ENCODE assay signal across 22 mouse cellular contexts in genomic region chr15:77089249-77089648, GRCm38 (mm10). TPM values are rescaled to one million over a fixed set of nuclear protein-coding genes. Genes with fewer than 3 reads are reported as not detected.
DNase-seq lines count a peak whose midpoint lies in the region; ATAC-seq and TF ChIP-seq lines count a peak whose summit lies in the region.
"Had no signal": no experiment of that assay in that cellular context is flagged by ENCODE, and none has a peak within 500 bp of the region (broad histone marks: within the 10 kb centered on the region; RNA-seq: fewer than 3 reads in every experiment).

No protein-coding gene starts in this region.

- 0 out of 2 replicates have a peak overlapping the region, but pooled peaks have one; percentile 17 for H3K9ac ChIP-seq in heart, embryonic 14.5 days (ENCODE audit: low read length)
- no peak overlapping the region for H3K9ac ChIP-seq in midbrain, embryonic 14.5 days (replicated peaks; ENCODE audit: low read length)
- no peak overlapping the region for H3K9ac ChIP-seq in midbrain, postnatal 0 days (replicated peaks; ENCODE audit: low read length, poor library complexity, severe bottlenecking)
- H3K9ac ChIP-seq: forebrain, embryonic 15.5 days; limb, embryonic 13.5 days; liver, embryonic 14.5 days; lung, embryonic 15.5 days had no signal

- no peak overlapping the region for H3K27ac ChIP-seq in heart, embryonic 14.5 days (replicated peaks in 1 of 2; ENCODE audit: control insufficient read depth in 1 of 2, insufficient read depth in 1 of 2, low read depth in 2 of 2, low read length in 2 of 2)
- no peak overlapping the region for H3K27ac ChIP-seq in midbrain, embryonic 14.5 days (replicated peaks; ENCODE audit: low read depth, low read length)
- H3K27ac ChIP-seq in midbrain, postnatal 0 days (ENCODE audit: low read depth, low read length), result no peak overlapping the region
- H3K27ac ChIP-seq: forebrain, embryonic 15.5 days; limb, embryonic 13.5 days; liver, embryonic 14.5 days; lung, embryonic 15.5 days; macrophage; midbrain, embryonic 10.5 days had no signal

- TF ChIP-seq POLR2A in myocyte (IDR thresholded peaks at IDR 0.05; ENCODE audit: insufficient read length, low read depth), result peak; percentile 39

- no peaks in the 10 kb centered on the region for H3K27me3 ChIP-seq in heart, embryonic 14.5 days (ENCODE audit: control insufficient read depth, insufficient read depth, low read length)
- no peaks in the 10 kb centered on the region for H3K27me3 ChIP-seq in midbrain, embryonic 14.5 days (ENCODE audit: control insufficient read depth, insufficient read depth, low read length)
- H3K27me3 ChIP-seq in midbrain, postnatal 0 days (ENCODE audit: insufficient read depth, low read length), result no peaks in the 10 kb centered on the region
- H3K27me3 ChIP-seq in myocyte (ENCODE audit: control insufficient read depth, insufficient read depth, insufficient read length), result no peaks in the 10 kb centered on the region
- H3K27me3 ChIP-seq: forebrain, embryonic 15.5 days; limb, embryonic 13.5 days; lung, embryonic 15.5 days had no signal

- no peak for ATAC-seq in heart, embryonic 14.5 days (ENCODE audit: insufficient number of reproducible peaks, insufficient read depth, low FRiP score, low read depth)
- ATAC-seq in midbrain, embryonic 14.5 days (ENCODE audit: low FRiP score, low TSS enrichment), result no peak
- no peak for ATAC-seq in midbrain, postnatal 0 days (ENCODE audit: low FRiP score)
- ATAC-seq: forebrain, embryonic 15.5 days had no signal

- no peak overlapping the region for H3ac ChIP-seq in myocyte (ENCODE audit: control insufficient read depth, insufficient read length)

- 59% methylated on average over 11 of the region's 11 CpGs for WGBS in heart, embryonic 14.5 days
- WGBS in midbrain, embryonic 14.5 days, result 57% methylated on average over 11 of the region's 11 CpGs
- 53% methylated on average over 11 of the region's 11 CpGs for WGBS in midbrain, postnatal 0 days

- no peak for TF ChIP-seq CTCF in midbrain, postnatal 0 days (IDR thresholded peaks at IDR 0.05)

- intact Hi-C loops in heart, postnatal 14 days (cut with DNase I), result no loop called here

- H3K4me1 ChIP-seq in heart, embryonic 14.5 days (ENCODE audit: control insufficient read depth in 2 of 2, insufficient read depth in 2 of 2, low read length in 2 of 2), result peaks cover 8 to 50% of the 10 kb centered on the region in 2 experiments
- no peaks in the 10 kb centered on the region for H3K4me1 ChIP-seq in midbrain, embryonic 14.5 days (ENCODE audit: control insufficient read depth, insufficient read depth, low read length)
- no peaks in the 10 kb centered on the region for H3K4me1 ChIP-seq in midbrain, postnatal 0 days (ENCODE audit: insufficient read depth, low read length)
- H3K4me1 ChIP-seq: lung, embryonic 15.5 days; midbrain, embryonic 10.5 days had no signal

- DNase-seq in heart, postnatal 14 days, result no peak
- peak; percentile 18 for DNase-seq in kidney, adult 9 months
- no peak for DNase-seq in kidney, adult 18-20 months
- DNase-seq in midbrain, embryonic 14.5 days, result peak; percentile 55
- DNase-seq in midbrain, postnatal 0 days (ENCODE audit: low spot score), result no peak
- no peak for DNase-seq in cerebellum, postnatal 4 days (ENCODE audit: low spot score in 2 of 2)
- DNase-seq: adrenal gland, postnatal 36 days; cerebellum, adult 2 months; cerebellum, postnatal 36 days; gastrocnemius, postnatal 14 days; heart, adult 18-20 months; right cerebral cortex, postnatal 4 days; thymus, adult 2 months had no signal

- no peak overlapping the region for H3K4me2 ChIP-seq in heart, embryonic 14.5 days (ENCODE audit: low read length)
- H3K4me2 ChIP-seq in midbrain, embryonic 14.5 days (ENCODE audit: low read length), result no peak overlapping the region
- no peak overlapping the region for H3K4me2 ChIP-seq in midbrain, postnatal 0 days (ENCODE audit: low read depth, low read length, poor library complexity, severe bottlenecking)
- no peak overlapping the region for H3K4me2 ChIP-seq in myocyte (ENCODE audit: low read depth)
- H3K4me2 ChIP-seq: forebrain, embryonic 15.5 days; limb, embryonic 13.5 days; lung, embryonic 15.5 days had no signal

- H3K4me3 ChIP-seq in heart, embryonic 14.5 days (ENCODE audit: control insufficient read depth in 1 of 2, insufficient read depth in 1 of 2, low read depth in 1 of 2, low read length in 2 of 2), result no peak overlapping the region
- H3K4me3 ChIP-seq in midbrain, embryonic 14.5 days (replicated peaks; ENCODE audit: low read depth, low read length), result no peak overlapping the region
- H3K4me3 ChIP-seq in midbrain, postnatal 0 days (ENCODE audit: low read depth, low read length), result no peak overlapping the region
- no peak overlapping the region for H3K4me3 ChIP-seq in myocyte
- H3K4me3 ChIP-seq: forebrain, embryonic 15.5 days; limb, embryonic 13.5 days; lung, embryonic 15.5 days; midbrain, embryonic 10.5 days had no signal

- no peaks in the 10 kb centered on the region for H3K9me3 ChIP-seq in heart, embryonic 14.5 days (ENCODE audit: control insufficient read depth, low read length)
- H3K9me3 ChIP-seq in midbrain, embryonic 14.5 days (ENCODE audit: control insufficient read depth, low read length), result no peaks in the 10 kb centered on the region
- H3K9me3 ChIP-seq in midbrain, postnatal 0 days (ENCODE audit: low read length), result no peaks in the 10 kb centered on the region
- H3K9me3 ChIP-seq: forebrain, embryonic 15.5 days; limb, embryonic 13.5 days; lung, embryonic 15.5 days; midbrain, embryonic 10.5 days had no signal

- peaks cover 82% of the 10 kb centered on the region for H3K36me3 ChIP-seq in heart, embryonic 14.5 days (ENCODE audit: control insufficient read depth, insufficient read depth, low read length)
- H3K36me3 ChIP-seq in midbrain, embryonic 14.5 days (ENCODE audit: control insufficient read depth, insufficient read depth, low read length), result peaks cover 52% of the 10 kb centered on the region
- peaks cover 30% of the 10 kb centered on the region for H3K36me3 ChIP-seq in midbrain, postnatal 0 days (ENCODE audit: insufficient read depth, low read length)
- peaks cover 95% of the 10 kb centered on the region for H3K36me3 ChIP-seq in myocyte (ENCODE audit: control insufficient read depth, insufficient read depth)

- H3K79me2 ChIP-seq in myocyte (ENCODE audit: control insufficient read depth, insufficient read depth), result peaks cover 36% of the 10 kb centered on the region

TF ChIP-seq in myocyte, 11 proteins besides CTCF, POLR2A, EP300 and RAD21:
- TF ChIP-seq E2F4 (IDR thresholded peaks at IDR 0.05; ENCODE audit: insufficient read depth) (no peak), MYOG (IDR thresholded peaks at IDR 0.05; ENCODE audit: control insufficient read depth in 1 of 3, insufficient read depth in 1 of 3, insufficient read length in 2 of 3, low read depth in 2 of 3) (no peak), MYOD1 (IDR thresholded peaks at IDR 0.05; ENCODE audit: control insufficient read depth in 1 of 3, insufficient read length in 2 of 3, low read depth in 2 of 3) (peak in 1 of 3 experiments; percentile 25), TCF3 (IDR thresholded peaks at IDR 0.05; ENCODE audit: insufficient read length, low read depth) (no peak), POLR2AphosphoS2 (IDR thresholded peaks at IDR 0.05; ENCODE audit: insufficient read length, low read depth) (peak; percentile 79), REST (IDR thresholded peaks at IDR 0.05; ENCODE audit: insufficient read depth, insufficient read length) (no peak), SRF (IDR thresholded peaks at IDR 0.05; ENCODE audit: control insufficient read depth, insufficient read length, low read depth) (no peak), CEBPB (IDR thresholded peaks at IDR 0.05; ENCODE audit: insufficient read depth, poor library complexity, severe bottlenecking) (no peak), MAX (IDR thresholded peaks at IDR 0.05; ENCODE audit: low read depth) (no peak)

RNA-seq across cellular contexts. Expression of gene Mb, which starts 38.8 kb away (rescaled TPM):
- 807 and 810 TPM in 2 replicates for polyA plus RNA-seq in heart, embryonic 14.5 days (2014; fragmentation: Nextera tagmentation; extraction: Ambion mirVana)
- over 10,000 TPM; 12,884 to 13,789 TPM for total RNA-seq in heart, postnatal 14 days (2021)
- polyA plus RNA-seq in midbrain, embryonic 14.5 days (2014; fragmentation: Nextera tagmentation; extraction: Ambion mirVana), result 0.57 and 1.2 TPM in 2 replicates
- 0.66 TPM in 1 of 2 replicates, not detected in the other for total RNA-seq in midbrain, postnatal 0 days (2014; rRNA removed)
- 0.53 and 0.69 TPM in 2 replicates for polyA plus RNA-seq in midbrain, postnatal 0 days (2015; fragmentation: Nextera tagmentation; extraction: Ambion mirVana)
- polyA plus RNA-seq in myocyte (2012; fragmentation: generic; extraction: Trizol), result 1,055 TPM
- total RNA-seq: neutrophil, adult 5-6 weeks had no signal
- polyA plus RNA-seq: forebrain, embryonic 15.5 days; macrophage had no signal

RNA-seq across cellular contexts. Expression of gene Apol6, which starts 44.7 kb away (rescaled TPM):
- polyA plus RNA-seq in heart, embryonic 14.5 days (2014; fragmentation: Nextera tagmentation; extraction: Ambion mirVana), result 0.19 TPM in 2 replicates
- total RNA-seq in heart, postnatal 14 days (2021), result 1 to 10 TPM in 1 of 2 experiments, under 1 TPM in 1; 0.66 to 2.5 TPM
- polyA plus RNA-seq in midbrain, embryonic 14.5 days (2014; fragmentation: Nextera tagmentation; extraction: Ambion mirVana), result 0.15 TPM in 1 of 2 replicates, not detected in the other
- total RNA-seq in midbrain, postnatal 0 days (2014; rRNA removed), result 0.14 and 0.16 TPM in 2 replicates
- polyA plus RNA-seq in midbrain, postnatal 0 days (2015; fragmentation: Nextera tagmentation; extraction: Ambion mirVana), result 0.15 and 0.16 TPM in 2 replicates
- polyA plus RNA-seq in myocyte (2012; fragmentation: generic; extraction: Trizol), result 4.8 TPM
- total RNA-seq: neutrophil, adult 5-6 weeks had no signal
- polyA plus RNA-seq: forebrain, embryonic 15.5 days; limb, embryonic 13.5 days; lung, embryonic 15.5 days; macrophage; midbrain, embryonic 10.5 days had no signal

Comparison
In these comparisons a context has a peak if more than half of its experiments do, and no peak if none do; other contexts are left out.
1. DNase-seq: peak in kidney, adult 9 months (single experiment) and midbrain, embryonic 14.5 days (single experiment); none in heart, postnatal 14 days (0 of 2), kidney, adult 18-20 months (single experiment), midbrain, postnatal 0 days (single experiment) and cerebellum, postnatal 4 days (0 of 2).
2. RNA of gene Mb, which starts 38.8 kb away (polyA plus RNA-seq): 1,055 TPM in myocyte (single experiment) and 807 to 810 TPM in heart, embryonic 14.5 days; 0.53 to 0.69 TPM in midbrain, postnatal 0 days and 0.57 to 1.2 TPM in midbrain, embryonic 14.5 days; every median in the first group is over 100 times any median in the second.